Mouse (Mus musculus): ENCODE measurements around the gene Igf2r.

- TF ChIP-seq CTCF (conservative IDR thresholded peaks at IDR 0.05; ENCODE audit: low read length) (no peak), NANOG (IDR thresholded peaks at IDR 0.05; ENCODE audit: borderline replicate concordance, low read length) (no peak)
Measured at GRCm38 (mm10) chr17:12714080-12714561, 55.3 kb downstream of the Igf2r start.
